Mouse (Mus musculus): Measurements from ENCODE around the gene Krtap19-4. TPM values are rescaled to one million over a fixed set of nuclear protein-coding genes. Genes with fewer than 3 reads are reported as not detected.

Krtap19-4 gene
- not detected for total RNA-seq (2021)
- long read RNA-seq, experiment 1 = 0 reads
- long read RNA-seq, experiment 2 = 0 reads

GRCm38 (mm10) chr16:88884989-88885388 lies at the start of gene Krtap19-4:
Gene Krtap19-4 (minus strand): TSS chr16:88885089.
- no peak for DNase-seq (ENCODE audit: low spot score in 2 of 2)

GRCm38 (mm10) chr16:88932165-88932564 lies 47.3 kb upstream of the Krtap19-4 start, which contains the start of gene Krtap19-9b:
Gene Krtap19-9b (minus strand): TSS chr16:88932265.
- DNase-seq (ENCODE audit: low spot score in 2 of 2) = no peak

- no peak for DNase-seq (ENCODE audit: low spot score in 2 of 2)
Observed at GRCm38 (mm10) chr16:88896357-88896756, 11.5 kb upstream of the Krtap19-4 start, which contains the start of gene Krtap19-5. Gene Krtap19-5 (minus strand): TSS chr16:88896457.

- DNase-seq (ENCODE audit: low spot score in 2 of 2) = no peak
Observed at GRCm38 (mm10) chr16:88886870-88887269, 2.0 kb upstream of the Krtap19-4 start.

DNA sequence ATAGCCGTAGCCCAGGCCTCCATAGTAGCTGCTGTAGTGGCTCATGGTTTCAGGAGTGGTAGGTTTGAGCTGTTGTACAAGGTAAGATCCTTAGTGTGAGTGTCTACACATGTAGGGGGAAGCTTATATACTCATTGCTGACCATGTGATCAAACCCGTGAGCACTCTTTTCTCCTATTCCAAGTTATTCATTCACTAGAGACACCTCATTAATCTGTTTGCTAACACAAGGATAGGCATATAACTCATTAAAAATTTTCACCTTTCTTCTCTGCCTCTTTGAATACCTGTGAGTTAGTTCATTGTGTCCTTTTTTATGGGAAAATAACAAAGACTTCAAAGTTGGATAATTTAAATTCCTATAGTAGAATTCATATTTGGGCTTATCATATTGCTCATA lies 7.0 kb downstream of the Krtap19-4 start, which contains the start of gene Krtap19-3:
Gene Krtap19-3 (minus strand): TSS at position 101 of the 400 bp plus-strand sequence.
- no peak for DNase-seq (ENCODE audit: low spot score in 2 of 2)

DNA sequence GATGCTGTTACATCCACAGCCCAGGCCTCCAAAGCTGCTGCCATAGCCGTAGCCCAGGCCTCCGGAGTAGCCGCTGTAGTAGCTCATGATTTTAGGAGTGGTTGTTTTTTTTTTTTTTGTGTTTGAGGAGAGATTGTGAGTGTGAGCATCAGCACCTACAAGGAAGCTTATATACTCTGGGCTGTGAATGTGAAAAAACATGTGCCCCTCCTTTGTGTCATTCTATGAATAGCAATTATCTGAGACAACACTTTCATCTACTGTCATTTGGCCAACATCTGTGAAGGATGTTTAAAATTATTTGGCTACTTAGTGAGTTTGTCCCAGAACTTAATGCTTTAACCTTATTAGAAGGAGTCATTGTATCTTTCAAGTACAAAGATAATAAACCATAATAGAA lies 10.7 kb downstream of the Krtap19-4 start, which contains the start of gene Krtap19-2:
Gene Krtap19-2 (minus strand): TSS at position 101 of the 400 bp plus-strand sequence.
- no peak for DNase-seq (ENCODE audit: low spot score in 2 of 2)

DNA sequence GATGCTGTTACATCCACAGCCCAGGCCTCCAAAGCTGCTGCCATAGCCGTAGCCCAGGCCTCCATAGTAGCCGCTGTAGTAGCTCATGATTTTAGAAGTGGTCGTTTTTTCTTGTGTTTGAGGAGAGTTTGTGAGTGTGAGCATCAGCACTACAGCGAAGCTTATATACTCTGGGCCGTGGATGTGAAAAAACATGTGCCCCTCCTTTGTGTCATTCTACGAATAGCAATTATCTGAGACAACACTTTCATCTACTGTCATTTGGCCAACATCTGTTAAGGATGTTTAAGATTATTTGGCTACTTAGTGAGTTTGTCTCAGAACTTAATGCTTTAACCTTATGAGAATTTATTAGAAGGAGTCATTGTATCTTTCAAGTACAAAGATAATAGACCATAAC lies 15.6 kb downstream of the Krtap19-4 start, which contains the start of gene Krtap19-1:
Gene Krtap19-1 (minus strand): TSS at position 101 of the 400 bp plus-strand sequence.
- no peak for DNase-seq (ENCODE audit: low spot score in 2 of 2)

- no peak for DNase-seq (ENCODE audit: low spot score in 2 of 2)
Observed at GRCm38 (mm10) chr16:88864887-88865407, 19.9 kb downstream of the Krtap19-4 start.

DNA sequence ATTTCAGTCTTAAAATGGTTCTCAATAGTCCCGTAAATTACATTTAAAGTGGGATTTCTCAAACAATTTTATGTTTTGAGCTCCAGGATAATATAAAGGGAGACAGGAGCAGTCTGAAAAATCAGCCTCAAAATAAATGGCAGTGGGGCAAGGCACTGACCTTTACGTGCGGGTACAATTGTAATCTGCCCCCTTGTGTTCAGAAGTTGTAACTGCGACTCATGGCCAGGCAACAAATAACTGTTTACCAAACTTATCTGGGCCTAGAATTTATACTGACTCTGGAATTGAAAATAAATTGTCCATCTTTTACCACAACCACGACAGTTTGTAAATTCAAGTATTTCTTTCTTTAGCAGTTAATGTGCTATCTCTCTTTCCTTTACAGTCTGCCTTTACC lies 33.4 kb downstream of the Krtap19-4 start:
- DNase-seq (ENCODE audit: low spot score in 2 of 2) = no peak

DNA sequence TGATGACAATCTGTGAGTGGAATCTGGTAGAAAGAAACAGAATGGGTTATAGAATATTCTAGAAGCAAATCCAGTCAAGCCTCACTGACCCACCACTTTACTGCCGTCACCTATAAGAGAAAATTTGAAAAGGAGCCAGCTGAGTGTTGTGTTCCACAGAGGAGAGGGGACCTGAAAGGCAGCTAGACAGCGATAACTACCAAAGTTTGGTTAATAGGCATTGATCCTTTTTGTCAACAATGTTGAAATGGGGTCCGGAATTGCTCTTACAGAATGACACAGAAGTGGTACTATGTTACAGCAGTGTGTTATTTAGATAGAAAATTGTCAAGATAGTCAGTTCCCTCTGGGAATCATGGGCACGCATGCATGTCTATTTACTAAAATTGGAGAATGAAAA lies 36.3 kb downstream of the Krtap19-4 start:
- no peak for DNase-seq (ENCODE audit: low spot score in 2 of 2)

- DNase-seq (ENCODE audit: low spot score in 2 of 2) = no peak
Observed at GRCm38 (mm10) chr16:88847363-88847762, 37.5 kb downstream of the Krtap19-4 start.

Other genes with a start within 250 kb of the Krtap19-4 start
- gene Krtap26-1, start 237.3 kb downstream of the Krtap19-4 start, total RNA-seq (2021) = not detected
- not detected for gene Krtap27-1, start 213.4 kb downstream of the Krtap19-4 start, total RNA-seq (2021)
- not detected for gene 2310061N02Rik, start 177.1 kb downstream of the Krtap19-4 start, total RNA-seq (2021)
- not detected for gene Krtap13-1, start 156.2 kb downstream of the Krtap19-4 start, total RNA-seq (2021)
- gene Krtap13, start 133.5 kb downstream of the Krtap19-4 start, total RNA-seq (2021) = not detected
- gene 2310034C09Rik, start 126.2 kb downstream of the Krtap19-4 start, total RNA-seq (2021) = not detected
- not detected for gene 2310057N15Rik, start 110.9 kb downstream of the Krtap19-4 start, total RNA-seq (2021)
- not detected for gene Gm5965, start 107.2 kb downstream of the Krtap19-4 start, total RNA-seq (2021)
- gene Gm20741, start 72.9 kb downstream of the Krtap19-4 start, total RNA-seq (2021) = not detected
- not detected for gene Krtap15, start 64.9 kb downstream of the Krtap19-4 start, total RNA-seq (2021)
- not detected for gene Krtap14, start 58.9 kb downstream of the Krtap19-4 start, total RNA-seq (2021)
- gene Krtap19-1, start 15.7 kb downstream of the Krtap19-4 start, total RNA-seq (2021) = not detected
- not detected for gene Krtap19-2, start 10.8 kb downstream of the Krtap19-4 start, total RNA-seq (2021)
- gene Krtap19-3, start 7.1 kb downstream of the Krtap19-4 start, total RNA-seq (2021) = not detected
- not detected for gene Krtap19-5, start 11.4 kb upstream of the Krtap19-4 start, total RNA-seq (2021)
- not detected for gene Krtap19-9b, start 47.2 kb upstream of the Krtap19-4 start, total RNA-seq (2021)
- not detected for gene Krtap16-3, start 77.8 kb upstream of the Krtap19-4 start, total RNA-seq (2021)
- gene Krtap22-2, start 125.7 kb upstream of the Krtap19-4 start, total RNA-seq (2021) = not detected
- gene Gm10229, start 130.2 kb upstream of the Krtap19-4 start, total RNA-seq (2021) = not detected
- not detected for gene Krtap6-1, start 146.6 kb upstream of the Krtap19-4 start, total RNA-seq (2021)
- gene Gm10228, start 156.4 kb upstream of the Krtap19-4 start, total RNA-seq (2021) = not detected
- not detected for gene Krtap6-5, start 162.8 kb upstream of the Krtap19-4 start, total RNA-seq (2021)
- not detected for gene 1110025L11Rik, start 178.9 kb upstream of the Krtap19-4 start, total RNA-seq (2021)
- not detected for gene Krtap6-3, start 198.9 kb upstream of the Krtap19-4 start, total RNA-seq (2021)